In the genomic region with DNA sequence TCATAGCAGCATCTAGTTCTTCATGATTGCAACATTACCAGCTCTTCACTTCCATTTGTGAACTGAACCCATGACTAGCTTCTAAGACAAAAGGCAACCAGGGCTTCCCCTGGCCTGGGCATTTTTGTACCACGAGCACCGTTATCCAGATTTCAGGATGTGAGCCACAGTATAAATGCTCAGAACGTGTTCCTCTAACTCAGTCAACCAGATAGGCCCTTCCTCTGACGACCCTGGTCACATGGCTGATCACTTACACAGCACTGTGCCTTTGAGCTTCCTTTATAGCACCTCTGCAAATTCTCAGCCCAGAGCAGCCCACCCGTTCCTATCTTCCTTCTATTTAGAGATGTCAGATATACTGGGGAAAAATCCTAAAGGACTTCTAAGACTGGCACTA, we compare ENCODE assay signal across 14 mouse cellular contexts. TPM values are rescaled to one million over a fixed set of nuclear protein-coding genes. Genes with fewer than 3 reads are reported as not detected.
"Had no signal": no experiment of that assay in that cellular context is flagged by ENCODE, and none has a peak within 500 bp of the region (broad histone marks: within the 10 kb centered on the region; RNA-seq: fewer than 3 reads in every experiment).

No protein-coding gene starts in this region.

- H3K27me3 ChIP-seq: intestine, embryonic 15.5 days; limb, embryonic 15.5 days; liver, embryonic 13.5 days; megakaryocyte, embryonic 14.5 days; midbrain, embryonic 15.5 days; neural tube, embryonic 13.5 days had no signal

- ATAC-seq: intestine, embryonic 15.5 days; midbrain, embryonic 15.5 days had no signal

- H3K9me3 ChIP-seq: intestine, embryonic 15.5 days; limb, embryonic 15.5 days; liver, embryonic 13.5 days; megakaryocyte, embryonic 14.5 days; midbrain, embryonic 15.5 days; neural tube, embryonic 13.5 days had no signal

- H3K27ac ChIP-seq: intestine, embryonic 15.5 days; limb, embryonic 15.5 days; liver, embryonic 13.5 days; midbrain, embryonic 15.5 days; neural tube, embryonic 13.5 days had no signal

- H3K9ac ChIP-seq: intestine, embryonic 15.5 days; limb, embryonic 15.5 days; liver, embryonic 13.5 days; midbrain, embryonic 15.5 days; neural tube, embryonic 13.5 days had no signal

- H3K36me3 ChIP-seq: intestine, embryonic 15.5 days; limb, embryonic 15.5 days; liver, embryonic 13.5 days; midbrain, embryonic 15.5 days; neural tube, embryonic 13.5 days had no signal

- DNase-seq: kidney, adult 18-20 months; kidney, postnatal 10 days; liver, embryonic 13.5 days; lung, adult 18-20 months; lung, postnatal 36 days; right cerebral cortex, postnatal 14 days; thymus, adult 18-20 months; thymus, postnatal 36 days had no signal

- H3K4me1 ChIP-seq: intestine, embryonic 15.5 days; limb, embryonic 15.5 days; liver, embryonic 13.5 days; megakaryocyte, embryonic 14.5 days; midbrain, embryonic 15.5 days had no signal

- H3K4me2 ChIP-seq: intestine, embryonic 15.5 days; limb, embryonic 15.5 days; liver, embryonic 13.5 days; midbrain, embryonic 11.5 days; midbrain, embryonic 15.5 days; neural tube, embryonic 13.5 days had no signal

- H3K4me3 ChIP-seq: intestine, embryonic 15.5 days; limb, embryonic 15.5 days; liver, embryonic 13.5 days; megakaryocyte, embryonic 14.5 days; midbrain, embryonic 15.5 days; neural tube, embryonic 13.5 days had no signal

RNA-seq across cellular contexts. Expression of a gene that starts 42.0 kb away (rescaled TPM):
- polyA plus RNA-seq: neural tube, embryonic 13.5 days had no signal
